Mouse (Mus musculus) CD4-positive naive resting alpha-beta T cell, adult 57 days (primary cell): ENCODE data around the gene Gm3327. TPM values are rescaled to one million over a fixed set of nuclear protein-coding genes. Genes with fewer than 3 reads are reported as not detected.

Experiments
- total RNA-seq: library from RNA; stranded (reverse); gene quantifications from one replicate; pipeline ENCODE4 v1.2.4, GENCODE M21; 2023

Gene Gm3327
- not detected for total RNA-seq

GRCm38 (mm10) chr14:44123551-44123950, at the start of gene Gm3327:
Gene Gm3327 (plus strand): TSS chr14:44123851.

GRCm38 (mm10) chr14:44102354-44102753, 21.3 kb upstream of the Gm3327 start, which contains the start of gene Ear2:
Gene Ear2 (plus strand): TSS chr14:44102654.

Other genes starting within 250 kb of the Gm3327 start
- gene Ear1, start 248.3 kb upstream of the Gm3327 start, total RNA-seq = not detected
- gene Ear10, start 200.3 kb upstream of the Gm3327 start, total RNA-seq = not detected
- not detected for gene Gm8113, start 198.5 kb upstream of the Gm3327 start, total RNA-seq
- not detected for gene Ang5, start 166.8 kb upstream of the Gm3327 start, total RNA-seq
- gene Ang6, start 121.6 kb upstream of the Gm3327 start, total RNA-seq = not detected
- 1.3 TPM for gene Ear2, start 21.2 kb upstream of the Gm3327 start, total RNA-seq
- not detected for gene Gm8212, start 73.8 kb downstream of the Gm3327 start, total RNA-seq
- gene 4930503E14Rik, start 89.4 kb downstream of the Gm3327 start, total RNA-seq = not detected
- gene Gm8220, start 161.7 kb downstream of the Gm3327 start, total RNA-seq = not detected
- gene Gm5930, start 214.7 kb downstream of the Gm3327 start, total RNA-seq = not detected
- gene Gm8229, start 241.5 kb downstream of the Gm3327 start, total RNA-seq = not detected